Mouse (Mus musculus): ENCODE data around the gene Cep55. TPM values are rescaled to one million over a fixed set of nuclear protein-coding genes. Genes with fewer than 3 reads are reported as not detected.

Gene Cep55
- polyA plus RNA-seq, 1 experiment from 2014 or later, result 8.2 TPM

GRCm38 (mm10) chr19:38064051-38064450 lies 9.2 kb downstream of the Cep55 start:
- no peak for ATAC-seq
- 82% methylated on average over 1 of the region's 1 CpGs for WGBS
- Histone ChIP-seq H3K27ac (ENCODE audit: low read depth, low read length) (no peak overlapping the region), H3K36me3 (ENCODE audit: control insufficient read depth, insufficient read depth) (peaks cover 15% of the 10 kb centered on the region; the same call in 1 of the 2 replicates), H3K4me3 (ENCODE audit: low read depth, low read length) (no peak overlapping the region), H3K9ac (ENCODE audit: low read depth, low read length) (no peak overlapping the region), H3K27me3 (replicated peaks; ENCODE audit: control insufficient read depth, insufficient read depth, low read length) (no peaks in the 10 kb centered on the region), H3K4me1 (replicated peaks; ENCODE audit: control insufficient read depth, insufficient read depth, low read length) (no peaks in the 10 kb centered on the region), H3K4me2 (replicated peaks; ENCODE audit: low read depth) (no peak overlapping the region), H3K9me3 (ENCODE audit: control insufficient read depth) (no peaks in the 10 kb centered on the region)
- TF ChIP-seq CTCF (IDR thresholded peaks at IDR 0.05; ENCODE audit: low read depth), result no peak

- no peak for TF ChIP-seq CTCF (IDR thresholded peaks at IDR 0.05; ENCODE audit: low read depth)
- Histone ChIP-seq H3K27ac (ENCODE audit: low read depth, low read length) (no peak overlapping the region), H3K9me3 (ENCODE audit: control insufficient read depth) (no peaks in the 10 kb centered on the region), H3K27me3 (replicated peaks; ENCODE audit: control insufficient read depth, insufficient read depth, low read length) (no peaks in the 10 kb centered on the region), H3K4me2 (replicated peaks; ENCODE audit: low read depth) (no peak overlapping the region), H3K4me3 (ENCODE audit: low read depth, low read length) (no peak overlapping the region), H3K9ac (ENCODE audit: low read depth, low read length) (no peak overlapping the region), H3K36me3 (ENCODE audit: control insufficient read depth, insufficient read depth) (peaks cover 36% of the 10 kb centered on the region), H3K4me1 (replicated peaks; ENCODE audit: control insufficient read depth, insufficient read depth, low read length) (no peaks in the 10 kb centered on the region)
- WGBS, result 90% methylated on average over 5 of the region's 5 CpGs
- ATAC-seq, result no peak
Observed at GRCm38 (mm10) chr19:38073226-38073625, 18.4 kb downstream of the Cep55 start.

GRCm38 (mm10) chr19:38075051-38075450 lies 20.2 kb downstream of the Cep55 start:
- Histone ChIP-seq H3K4me3 (ENCODE audit: low read depth, low read length) (no peak overlapping the region), H3K27me3 (replicated peaks; ENCODE audit: control insufficient read depth, insufficient read depth, low read length) (no peaks in the 10 kb centered on the region), H3K36me3 (ENCODE audit: control insufficient read depth, insufficient read depth) (peaks cover 30% of the 10 kb centered on the region), H3K4me1 (replicated peaks; ENCODE audit: control insufficient read depth, insufficient read depth, low read length) (no peaks in the 10 kb centered on the region), H3K4me2 (replicated peaks; ENCODE audit: low read depth) (no peak overlapping the region), H3K27ac (ENCODE audit: low read depth, low read length) (no peak overlapping the region), H3K9ac (ENCODE audit: low read depth, low read length) (no peak overlapping the region), H3K9me3 (ENCODE audit: control insufficient read depth) (no peaks in the 10 kb centered on the region)
- TF ChIP-seq CTCF (IDR thresholded peaks at IDR 0.05; ENCODE audit: low read depth), result no peak
- ATAC-seq, result no peak
- WGBS, result 79% methylated on average over 11 of the region's 11 CpGs

GRCm38 (mm10) chr19:38076251-38076650 lies 21.4 kb downstream of the Cep55 start:
- Histone ChIP-seq H3K4me1 (replicated peaks; ENCODE audit: control insufficient read depth, insufficient read depth, low read length) (no peaks in the 10 kb centered on the region), H3K27ac (ENCODE audit: low read depth, low read length) (no peak overlapping the region), H3K9ac (ENCODE audit: low read depth, low read length) (no peak overlapping the region), H3K4me3 (ENCODE audit: low read depth, low read length) (no peak overlapping the region), H3K36me3 (ENCODE audit: control insufficient read depth, insufficient read depth) (peaks cover 19% of the 10 kb centered on the region), H3K4me2 (replicated peaks; ENCODE audit: low read depth) (no peak overlapping the region), H3K27me3 (replicated peaks; ENCODE audit: control insufficient read depth, insufficient read depth, low read length) (no peaks in the 10 kb centered on the region), H3K9me3 (ENCODE audit: control insufficient read depth) (no peaks in the 10 kb centered on the region)
- ATAC-seq, result no peak
- peak; percentile 60 for TF ChIP-seq CTCF (IDR thresholded peaks at IDR 0.05; ENCODE audit: low read depth)
- 68% methylated on average over 2 of the region's 2 CpGs for WGBS

- no peak for TF ChIP-seq CTCF (IDR thresholded peaks at IDR 0.05; ENCODE audit: low read depth)
- H3K27ac ChIP-seq (ENCODE audit: low read depth, low read length), result no peak overlapping the region
- WGBS, result 50% methylated on average over 3 of the region's 3 CpGs
Observed at GRCm38 (mm10) chr19:38077851-38078540, 23.2 kb downstream of the Cep55 start.

GRCm38 (mm10) chr19:38081361-38081760 lies 26.6 kb downstream of the Cep55 start:
- no peak for TF ChIP-seq CTCF (IDR thresholded peaks at IDR 0.05; ENCODE audit: low read depth)
- Histone ChIP-seq H3K9ac (ENCODE audit: low read depth, low read length) (no peak overlapping the region), H3K4me3 (ENCODE audit: low read depth, low read length) (no peak overlapping the region), H3K27ac (ENCODE audit: low read depth, low read length) (no peak overlapping the region), H3K4me2 (replicated peaks; ENCODE audit: low read depth) (no peak overlapping the region), H3K36me3 (ENCODE audit: control insufficient read depth, insufficient read depth) (no peaks in the 10 kb centered on the region), H3K4me1 (replicated peaks; ENCODE audit: control insufficient read depth, insufficient read depth, low read length) (no peaks in the 10 kb centered on the region), H3K27me3 (replicated peaks; ENCODE audit: control insufficient read depth, insufficient read depth, low read length) (no peaks in the 10 kb centered on the region), H3K9me3 (ENCODE audit: control insufficient read depth) (no peaks in the 10 kb centered on the region)
- 78% methylated on average over 3 of the region's 3 CpGs for WGBS
- ATAC-seq, result no peak

More at GRCm38 (mm10) chr19:38077851-38078540, 23.2 kb downstream of the Cep55 start:
- H3K4me3 ChIP-seq (ENCODE audit: low read depth, low read length), result no peak overlapping the region
- H3K4me2 ChIP-seq (replicated peaks; ENCODE audit: low read depth), result no peak overlapping the region
- H3K9me3 ChIP-seq (ENCODE audit: control insufficient read depth), result no peaks in the 10 kb centered on the region
- no peaks in the 10 kb centered on the region for H3K27me3 ChIP-seq (replicated peaks; ENCODE audit: control insufficient read depth, insufficient read depth, low read length)
- peaks cover 5% of the 10 kb centered on the region for H3K36me3 ChIP-seq (ENCODE audit: control insufficient read depth, insufficient read depth)
- ATAC-seq, result peak; percentile 57; the same call in 1 of the 2 replicates
- H3K9ac ChIP-seq (ENCODE audit: low read depth, low read length), result no peak overlapping the region
- no peaks in the 10 kb centered on the region for H3K4me1 ChIP-seq (replicated peaks; ENCODE audit: control insufficient read depth, insufficient read depth, low read length)

Measured in intestine, postnatal 0 days (tissue).